Mouse (Mus musculus) hindbrain, postnatal 0 days (tissue): Measurements from ENCODE around the gene B3gnt9. TPM values are rescaled to one million over a fixed set of nuclear protein-coding genes. Genes with fewer than 3 reads are reported as not detected.

Source experiments
- ATAC-seq: fragments of 200-750 bp; cut with Nextera tagmentation; 2 replicates; pipeline ENCODE4 v1.8.0; 2017; ENCODE audit warnings: mild to moderate bottlenecking, moderate TSS enrichment, moderate library complexity
- DNase-seq: peaks from one replicate; pipeline ENCODE4 v3.0.0-alpha.2; 2015; ENCODE audit warnings: low spot score
- H3K27ac ChIP-seq: fragments of 300-500 bp; sonication (generic); 2 replicates; pipeline ENCODE4 v1.5.1; 2014; ENCODE audit warnings: mild to moderate bottlenecking
- H3K27me3 ChIP-seq: fragments of 300-500 bp; sonication (generic); 2 replicates; pipeline ENCODE4 v1.6.1; 2014; ENCODE audit warnings: low read length, mixed read lengths; ENCODE audit not compliant: insufficient read depth
- H3K36me3 ChIP-seq: fragments of 300-500 bp; sonication (generic); 2 replicates; pipeline ENCODE4 v1.6.1; 2014; ENCODE audit warnings: low read length, mixed read lengths; ENCODE audit not compliant: insufficient read depth
- H3K4me1 ChIP-seq: fragments of 300-500 bp; sonication (generic); 2 replicates; pipeline ENCODE4 v1.6.1; 2014; ENCODE audit warnings: antibody characterized with exemption, low read length, mixed read lengths; ENCODE audit not compliant: insufficient read depth
- H3K4me2 ChIP-seq: fragments of 300-500 bp; sonication (generic); 2 replicates; pipeline ENCODE4 v1.6.1; 2014; ENCODE audit warnings: low read depth, mild to moderate bottlenecking, low read length, moderate library complexity, mixed read lengths
- H3K4me3 ChIP-seq: fragments of 300-500 bp; sonication (generic); 2 replicates; pipeline ENCODE4 v1.5.1; 2014; ENCODE audit warnings: low read length
- H3K9ac ChIP-seq: fragments of 300-500 bp; sonication (generic); replicated peaks from 2 replicates; pipeline ENCODE4 v1.6.1; 2014; ENCODE audit warnings: mild to moderate bottlenecking, low read length, moderate library complexity, mixed read lengths
- H3K9me3 ChIP-seq: fragments of 300-500 bp; sonication (generic); 2 replicates; pipeline ENCODE4 v1.6.1; 2016; ENCODE audit warnings: low read length, mixed read lengths
- CTCF ChIP-seq: IDR thresholded peaks from 2 replicates; pipeline ENCODE4 v1.5.1; 2016; ENCODE audit warnings: antibody characterized with exemption, control low read depth, low read depth
- WGBS: fragments of 180-500 bp; shearing (Covaris S2); extraction: QIAGEN DNeasy Blood & Tissue Kit; methylation state at CpG from one replicate; pipeline ENCODE4 v1.1.7; 2014; 5-methylcytosine and 5-hydroxymethylcytosine counted together
- polyA plus RNA-seq: library from polyadenylated mRNA; unstranded; fragments of >200 nt; fragmentation: Nextera tagmentation; extraction: Ambion mirVana; gene quantifications from 2 replicates; pipeline ENCODE4 v1.2.1, GENCODE M21; 2015
- total RNA-seq: library from RNA; depleted of rRNA; stranded (reverse); fragments of >200 nt; gene quantifications from 2 replicates; pipeline ENCODE4 v1.2.3, GENCODE M21; 2014

The B3gnt9 gene
- total and polyA plus RNA-seq, 2 experiments from 2014 or later = 10.7 to 18.8 TPM

DNA sequence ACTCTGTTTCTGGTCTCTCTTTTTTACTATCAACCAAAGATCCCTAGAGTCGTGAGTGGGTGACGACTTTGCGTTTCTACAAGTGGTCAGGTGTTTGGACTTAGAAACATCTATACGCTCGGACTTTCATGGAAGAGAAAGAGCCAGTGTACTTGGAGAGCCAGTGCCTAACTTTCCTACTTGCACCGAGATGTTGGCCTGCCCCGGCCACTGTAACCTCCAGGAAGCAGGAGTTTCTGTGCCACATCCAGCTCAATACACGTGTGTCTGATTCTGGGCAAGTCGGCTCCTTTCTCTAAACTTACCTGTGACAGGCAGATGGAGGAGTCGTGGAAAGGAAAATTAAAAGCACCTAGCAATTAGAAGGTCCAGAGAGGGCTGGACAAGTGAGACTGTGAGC, 20.9 kb upstream of the B3gnt9 start, which contains the start of gene Nol3:
Nol3 (plus strand) TSS at position 301 of the 400 bp plus-strand sequence.
- TF ChIP-seq CTCF = no peak
- Histone ChIP-seq H3K9me3 (no peaks in the 10 kb centered on the region), H3K36me3 (no peaks in the 10 kb centered on the region), H3K4me3 (peak within 1 kb of the TSS; percentile 48), H3K27ac (peak within 1 kb of the TSS; percentile 15; the same call in 1 of the 2 replicates), H3K4me1 (peaks cover 5% of the 10 kb centered on the region; the same call in 1 of the 2 replicates), H3K27me3 (peaks cover 24% of the 10 kb centered on the region), H3K9ac (peak within 1 kb of the TSS; percentile 40; the same call in 1 of the 2 replicates), H3K4me2 (peak within 1 kb of the TSS; percentile 83)
- ATAC-seq (no peak), DNase-seq (no peak)
- 6% methylated on average over 10 of the region's 10 CpGs for WGBS

DNA sequence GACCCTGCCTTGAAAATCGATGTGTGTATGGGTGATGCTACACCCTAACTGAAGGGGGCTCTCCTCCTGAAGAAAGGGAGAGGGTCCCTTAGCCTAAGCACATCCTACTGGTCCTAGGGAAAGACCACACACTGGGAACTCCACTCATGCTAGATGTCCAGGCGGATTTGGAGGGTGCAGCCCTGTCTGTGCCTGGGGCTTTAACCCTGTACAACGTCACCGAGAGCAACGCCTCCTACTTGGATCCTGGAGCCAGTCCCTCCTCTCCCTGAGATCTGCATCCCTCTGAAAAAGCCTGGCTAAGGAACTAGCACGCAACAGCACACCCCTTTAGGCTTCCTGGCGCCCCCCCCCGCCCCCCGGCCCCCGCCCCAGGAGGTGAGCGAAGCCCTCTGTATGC, 20.4 kb upstream of the B3gnt9 start:
- ATAC-seq (no peak), DNase-seq (no peak)
- TF ChIP-seq CTCF = no peak
- Histone ChIP-seq H3K27ac (no peak overlapping the region), H3K4me1 (peaks cover 7% of the 10 kb centered on the region; the same call in 1 of the 2 replicates), H3K9me3 (no peaks in the 10 kb centered on the region), H3K4me2 (peak overlapping the region; percentile 83), H3K36me3 (no peaks in the 10 kb centered on the region), H3K4me3 (peak overlapping the region; percentile 48; the same call in 1 of the 2 replicates), H3K9ac (no peak overlapping the region), H3K27me3 (peaks cover 28% of the 10 kb centered on the region)
- 8% methylated on average over 11 of the region's 11 CpGs for WGBS

DNA sequence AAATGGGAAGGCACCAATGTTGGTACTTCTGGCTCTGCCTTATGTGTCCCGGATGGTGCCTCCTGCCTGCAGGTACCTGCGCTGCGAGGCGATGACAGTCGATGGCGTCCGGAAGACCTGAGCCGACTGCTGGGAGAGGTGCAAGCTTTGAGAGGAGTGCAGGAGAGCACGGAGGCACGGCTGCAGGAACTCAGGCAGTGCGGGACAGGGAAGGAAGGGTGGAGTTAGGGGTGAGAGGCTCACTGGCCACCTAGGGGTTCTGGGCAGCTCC, 15.9 kb upstream of the B3gnt9 start:
- H3K4me3 ChIP-seq = no peak overlapping the region
- ATAC-seq = no peak
- H3K4me1 ChIP-seq = peaks cover 17% of the 10 kb centered on the region
- no peak overlapping the region for H3K27ac ChIP-seq
- H3K9me3 ChIP-seq = no peaks in the 10 kb centered on the region
- H3K9ac ChIP-seq = no peak overlapping the region
- peak overlapping the region; percentile 85; the same call in 1 of the 2 replicates for H3K4me2 ChIP-seq
- DNase-seq = no peak
- 6% methylated on average over 11 of the region's 11 CpGs for WGBS
- no peaks in the 10 kb centered on the region for H3K36me3 ChIP-seq
- TF ChIP-seq CTCF = peak; percentile 8; the same call in 1 of the 2 replicates
- H3K27me3 ChIP-seq = peaks cover 45% of the 10 kb centered on the region

DNA sequence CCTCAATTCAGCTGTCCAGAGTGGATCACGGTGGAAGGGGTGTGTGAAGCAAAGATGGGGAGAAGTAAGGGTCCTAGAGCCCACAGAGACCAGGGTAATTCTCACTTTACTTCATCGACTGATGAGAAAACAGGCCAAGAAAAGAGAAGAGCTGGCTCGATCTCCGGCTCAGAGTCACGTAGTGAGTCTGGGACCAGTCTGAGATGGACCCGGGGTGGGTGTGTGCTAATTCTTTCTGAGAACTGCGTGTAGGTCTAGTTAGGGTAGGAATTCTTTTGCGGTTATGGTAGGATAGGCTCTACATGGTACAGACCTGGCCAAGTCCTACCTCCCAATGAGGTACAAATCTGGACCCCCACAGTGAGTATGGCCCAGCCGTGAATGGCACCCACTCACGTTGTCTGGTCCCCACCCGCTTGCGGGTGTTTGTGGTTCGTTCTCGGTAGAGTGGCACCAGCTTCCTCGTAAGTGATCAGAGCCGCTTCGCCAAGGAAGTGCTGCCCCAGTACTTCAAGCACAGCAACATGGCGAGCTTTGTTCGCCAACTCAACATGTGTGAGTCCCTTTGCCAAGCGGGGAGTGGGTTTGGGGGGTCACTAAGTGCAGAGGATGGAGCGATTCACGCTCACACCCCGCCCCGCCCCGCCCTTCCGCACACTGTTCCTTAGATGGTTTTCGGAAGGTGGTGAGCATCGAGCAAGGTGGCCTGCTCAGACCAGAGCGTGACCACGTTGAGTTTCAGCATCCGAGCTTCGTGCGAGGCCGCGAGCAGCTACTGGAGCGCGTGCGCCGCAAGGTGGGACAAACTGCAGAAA, 15.4 kb upstream of the B3gnt9 start:
- no peak for TF ChIP-seq CTCF
- peaks cover 17% of the 10 kb centered on the region for H3K4me1 ChIP-seq
- peak overlapping the region; percentile 46 for H3K4me3 ChIP-seq
- WGBS = 6% methylated on average over 39 of the region's 39 CpGs
- no peaks in the 10 kb centered on the region for H3K9me3 ChIP-seq
- no peak for DNase-seq
- H3K9ac ChIP-seq = 0 out of 2 replicates have a peak overlapping the region, but pooled peaks have one; percentile 54
- no peak overlapping the region for H3K27ac ChIP-seq
- H3K27me3 ChIP-seq = peaks cover 45% of the 10 kb centered on the region
- peak overlapping the region; percentile 85 for H3K4me2 ChIP-seq
- no peaks in the 10 kb centered on the region for H3K36me3 ChIP-seq
- ATAC-seq = no peak

DNA sequence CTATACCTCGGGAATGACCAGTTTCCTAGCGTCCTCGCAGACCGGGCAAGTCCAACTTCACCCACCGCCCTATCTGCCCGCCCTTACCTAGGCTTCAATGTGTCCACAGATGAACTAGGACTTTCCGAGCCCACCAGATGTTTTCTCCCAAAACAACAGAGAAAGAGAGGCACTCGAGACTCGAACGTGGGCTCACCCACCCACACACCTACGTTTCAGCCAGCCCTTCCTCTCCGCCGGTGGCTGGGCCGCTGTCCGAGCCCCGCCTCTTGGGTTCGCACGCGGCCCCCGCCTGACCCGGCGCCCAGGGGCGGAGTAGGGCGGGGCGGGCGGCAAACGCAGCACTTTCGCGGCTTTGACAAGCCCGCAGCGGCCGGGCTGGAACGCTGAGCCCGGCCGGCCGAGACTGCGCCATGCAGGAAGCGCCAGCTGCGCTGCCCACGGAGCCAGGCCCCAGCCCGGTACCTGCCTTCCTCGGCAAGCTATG, 14.6 kb upstream of the B3gnt9 start, which contains the start of gene Hsf4:
Hsf4 (plus strand) TSS at position 341 of the 487 bp plus-strand sequence.
- no peaks in the 10 kb centered on the region for H3K9me3 ChIP-seq
- no peak for DNase-seq
- H3K36me3 ChIP-seq = no peaks in the 10 kb centered on the region
- H3K4me1 ChIP-seq = peaks cover 17% of the 10 kb centered on the region
- ATAC-seq = no peak
- H3K9ac ChIP-seq = peak within 1 kb of the TSS; percentile 54
- peak within 1 kb of the TSS; percentile 41; the same call in 1 of the 2 replicates for H3K27ac ChIP-seq
- under 1% methylated on average over 42 of the region's 42 CpGs for WGBS
- TF ChIP-seq CTCF = no peak
- H3K27me3 ChIP-seq = peaks cover 45% of the 10 kb centered on the region
- H3K4me2 ChIP-seq = peak within 1 kb of the TSS; percentile 85
- peak within 1 kb of the TSS; percentile 46 for H3K4me3 ChIP-seq

DNA sequence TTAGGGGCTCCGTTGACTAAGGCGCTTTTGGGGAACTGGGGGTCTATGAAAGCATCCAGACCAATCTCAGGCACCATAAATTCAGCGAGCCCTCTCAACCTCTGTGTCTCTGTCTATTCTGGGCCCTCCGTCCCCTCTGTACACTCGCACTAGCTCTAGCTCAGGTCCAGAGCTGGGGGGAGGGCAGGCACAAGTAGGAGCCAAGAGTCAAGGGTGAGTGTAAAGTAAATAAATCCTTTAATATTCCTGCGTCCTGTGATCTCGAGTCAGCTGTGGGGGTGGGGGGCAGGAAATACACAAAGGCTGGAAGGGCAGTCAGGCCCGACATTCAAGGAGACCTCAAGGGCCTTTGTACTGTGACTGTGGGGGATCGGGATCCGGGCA, 14.1 kb upstream of the B3gnt9 start:
- H3K4me2 ChIP-seq = peak overlapping the region; percentile 85
- no peaks in the 10 kb centered on the region for H3K36me3 ChIP-seq
- peak; percentile 16; the same call in 1 of the 2 replicates for ATAC-seq
- peak overlapping the region; percentile 54 for H3K9ac ChIP-seq
- under 1% methylated on average over 10 of the region's 10 CpGs for whole genome bisulfite sequencing
- peaks cover 45% of the 10 kb centered on the region for H3K27me3 ChIP-seq
- H3K4me3 ChIP-seq = peak overlapping the region; percentile 46
- peak overlapping the region; percentile 41; the same call in 1 of the 2 replicates for H3K27ac ChIP-seq
- no peak for TF ChIP-seq CTCF
- H3K4me1 ChIP-seq = peaks cover 17% of the 10 kb centered on the region
- no peak for DNase-seq
- no peaks in the 10 kb centered on the region for H3K9me3 ChIP-seq
